Mouse (Mus musculus): ENCODE measurements at regions not wholly inside any gene's neighbourhood (a gene's known extent, or its start where the extent isn't known, plus 50 kb on each side); places are given as distances from the start of the nearest gene placed in this dataset.
"Not testable (repeated sequence)": the region's sequence is repeated elsewhere in the genome, so short reads cannot be mapped to it uniquely, and the experiment has no call there.

- no peak for DNase-seq (ENCODE audit: low spot score)
Observed at GRCm38 (mm10) chr3:16130385-16130784, 124.1 kb upstream of the Gm5150 start.

GRCm38 (mm10) chr3:16125346-16125915 lies 119.2 kb upstream of the Gm5150 start:
- not testable (repeated sequence) for DNase-seq (ENCODE audit: low spot score)

- no peak for DNase-seq (ENCODE audit: low spot score)
Observed at GRCm38 (mm10) chr3:16115944-16116343, 109.7 kb upstream of the Gm5150 start.

- no peak for DNase-seq (ENCODE audit: low spot score)
Observed at GRCm38 (mm10) chr3:16107492-16107891, 101.3 kb upstream of the Gm5150 start.

GRCm38 (mm10) chr3:16105080-16105479 lies 98.8 kb upstream of the Gm5150 start:
- no peak for DNase-seq (ENCODE audit: low spot score)

GRCm38 (mm10) chr3:16103180-16103579 lies 96.9 kb upstream of the Gm5150 start:
- no peak for DNase-seq (ENCODE audit: low spot score)

GRCm38 (mm10) chr3:16086550-16086949 lies 80.3 kb upstream of the Gm5150 start:
- peak; percentile 9 for DNase-seq (ENCODE audit: low spot score)

GRCm38 (mm10) chr3:16085288-16085687 lies 79.1 kb upstream of the Gm5150 start:
- DNase-seq (ENCODE audit: low spot score): no peak

- DNase-seq (ENCODE audit: low spot score): no peak
Observed at GRCm38 (mm10) chr3:16079178-16079577, 72.9 kb upstream of the Gm5150 start.

- DNase-seq (ENCODE audit: low spot score): no peak
Observed at GRCm38 (mm10) chr3:16071906-16072305, 65.7 kb upstream of the Gm5150 start.

- DNase-seq (ENCODE audit: low spot score): no peak
Observed at GRCm38 (mm10) chr3:16070963-16071362, 64.7 kb upstream of the Gm5150 start.

GRCm38 (mm10) chr3:16057709-16058108 lies 51.5 kb upstream of the Gm5150 start:
- not testable (repeated sequence) for DNase-seq (ENCODE audit: low spot score)

Measured in thymus, postnatal 0 days (tissue).